Mouse (Mus musculus) hematopoietic stem cell, adult 5-6 weeks (primary cell): ENCODE results near the gene Tmem221. TPM values are rescaled to one million over a fixed set of nuclear protein-coding genes. Genes with fewer than 3 reads are reported as not detected.

ENCODE experiments used
- ATAC-seq, 2 experiments: fragments of 125-278 bp in 1 of 2; replicated peaks in 1 of 2; 2 replicates each; pipeline ENCODE4 v1.8.0; 2016 to 2017; ENCODE audit warnings: inconsistent platforms in 2 of 2, mild to moderate bottlenecking in 2 of 2, moderate number of reproducible peaks in 2 of 2, low read depth in 1 of 2, moderate TSS enrichment in 1 of 2; ENCODE audit not compliant: low FRiP score in 2 of 2, poor library complexity in 2 of 2, severe bottlenecking in 2 of 2, insufficient read depth in 1 of 2, low TSS enrichment in 1 of 2
- total RNA-seq: library from RNA; stranded (forward); fragments of 172-1452, 232-1000 nt; gene quantifications from 2 replicates; pipeline ENCODE4 v1.2.3, GENCODE M21; 2017

Gene Tmem221
- 0.38 TPM in 1 of 2 replicates, not detected in the other for total RNA-seq

GRCm38 (mm10) chr8:71558071-71558957, at the start of gene Tmem221:
Tmem221 (minus strand) TSS chr8:71558871.
- no peak for ATAC-seq

GRCm38 (mm10) chr8:71604021-71604420, 45.4 kb upstream of the Tmem221 start:
- ATAC-seq: no peak

- ATAC-seq: peak; percentile 23 to 46; a peak in 3 of 4 replicates
Measured at GRCm38 (mm10) chr8:71602666-71603334, 44.1 kb upstream of the Tmem221 start.

GRCm38 (mm10) chr8:71601939-71602665, 43.4 kb upstream of the Tmem221 start:
- ATAC-seq: peak; percentile 22 to 24; a peak in 2 of 4 replicates

GRCm38 (mm10) chr8:71598841-71599240, 40.2 kb upstream of the Tmem221 start:
- no peak for ATAC-seq

DNA sequence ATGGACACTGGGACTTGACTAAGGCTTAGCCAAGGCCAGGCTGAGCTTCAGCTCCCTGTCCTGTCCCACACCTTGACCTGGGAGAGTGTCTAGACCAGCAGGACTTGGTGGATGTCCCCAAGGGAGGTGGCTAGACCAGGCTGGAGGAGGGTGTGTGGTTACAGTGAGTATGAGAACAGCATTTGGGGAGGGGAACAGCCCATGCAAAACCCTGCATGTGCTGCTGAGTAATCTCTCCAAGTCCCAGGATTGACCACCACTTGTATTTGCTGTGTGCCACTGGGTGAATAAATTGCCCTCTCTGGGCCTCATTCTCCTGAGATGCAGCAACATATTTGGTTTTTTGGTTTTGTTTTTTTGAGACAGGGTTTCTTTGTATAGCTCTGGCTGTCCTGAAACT, 39.7 kb upstream of the Tmem221 start:
- no peak for ATAC-seq

- no peak for ATAC-seq
Measured at GRCm38 (mm10) chr8:71597451-71597850, 38.8 kb upstream of the Tmem221 start, which contains the start of gene Fam129c. Fam129c (plus strand) TSS chr8:71597648.

DNA sequence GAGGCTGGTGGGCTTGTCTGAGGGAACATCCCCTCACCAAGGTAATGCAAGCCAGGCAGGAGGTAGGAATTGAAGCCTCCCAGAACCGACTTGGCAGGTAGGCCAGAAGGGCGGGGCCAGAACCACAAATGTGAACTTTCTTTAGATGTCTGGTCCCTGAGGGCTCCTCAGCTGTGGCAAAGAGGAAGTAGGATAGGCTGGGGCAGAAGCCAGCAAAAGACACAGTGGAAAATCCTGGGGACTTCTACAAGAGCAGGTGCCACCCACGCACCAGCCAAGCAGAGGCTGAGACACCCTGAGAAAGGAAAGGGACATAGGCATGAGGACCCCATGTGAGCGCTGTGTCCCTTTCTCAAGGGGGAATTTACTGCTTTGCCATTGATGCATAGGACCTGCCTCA, 38.1 kb upstream of the Tmem221 start:
- ATAC-seq: 0 out of 4 replicates have a peak, but pooled peaks of 1 of the 2 experiments have one; percentile 15

GRCm38 (mm10) chr8:71596384-71596783, 37.7 kb upstream of the Tmem221 start:
- ATAC-seq: no peak

DNA sequence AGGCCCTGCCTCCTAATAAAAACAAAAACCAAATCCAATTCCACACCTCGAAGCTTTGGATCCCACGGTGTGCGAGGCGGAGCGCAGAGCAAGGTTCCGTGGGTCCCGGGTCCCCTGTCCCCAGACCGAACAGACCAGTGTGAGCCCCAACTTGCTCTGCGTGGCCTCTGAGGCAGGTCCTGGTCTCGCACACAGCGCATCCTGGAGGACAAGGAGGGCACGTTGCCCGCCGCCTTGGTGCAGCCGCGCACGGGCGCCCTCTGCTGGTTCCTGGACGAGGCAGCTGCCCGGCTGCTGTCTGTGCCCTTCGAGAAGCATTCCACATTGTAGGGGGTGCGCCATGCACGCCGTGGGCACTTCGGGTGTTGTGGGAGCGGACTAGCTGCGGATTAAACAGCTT, 37.2 kb upstream of the Tmem221 start:
- ATAC-seq: peak; percentile 30 to 57; a peak in 2 of 4 replicates

GRCm38 (mm10) chr8:71594324-71594722, 35.7 kb upstream of the Tmem221 start:
- no peak for ATAC-seq

DNA sequence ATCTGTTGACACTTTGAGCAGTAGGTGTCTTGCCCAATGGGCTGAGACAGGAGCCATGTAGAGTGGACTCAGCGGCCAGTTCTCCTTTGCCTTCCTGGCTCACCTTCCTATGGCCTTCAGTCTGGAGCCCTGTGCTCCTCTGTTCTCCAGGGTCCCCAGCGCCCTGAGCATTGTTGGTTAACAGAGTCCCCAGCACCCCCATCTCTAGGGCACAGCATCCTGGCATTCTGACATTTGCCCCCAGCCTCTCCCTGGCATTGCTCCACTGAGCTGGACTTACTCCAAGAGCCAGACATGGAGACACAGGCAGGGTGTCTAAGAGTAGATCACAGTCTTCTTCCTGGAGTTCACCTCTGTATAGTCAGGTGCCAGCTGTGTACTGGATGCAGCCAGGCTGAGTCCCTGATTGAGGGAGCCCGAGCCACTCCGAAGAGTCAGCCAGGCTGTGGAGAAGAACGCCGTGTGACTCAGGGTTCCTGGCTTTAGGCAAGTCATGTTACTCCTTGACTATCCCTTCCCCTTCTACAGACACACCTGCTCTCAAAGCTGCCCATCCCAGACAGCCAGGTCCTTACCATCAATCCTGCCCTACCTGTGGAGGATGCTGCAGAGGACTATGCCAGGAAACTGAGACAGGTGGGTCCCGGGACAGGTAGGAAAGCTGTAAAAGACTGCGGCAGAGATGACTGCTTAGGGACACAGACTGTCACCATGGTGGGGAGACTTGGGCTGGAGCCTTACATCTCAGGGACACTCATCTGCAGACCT, 35.1 kb upstream of the Tmem221 start:
- no peak for ATAC-seq

DNA sequence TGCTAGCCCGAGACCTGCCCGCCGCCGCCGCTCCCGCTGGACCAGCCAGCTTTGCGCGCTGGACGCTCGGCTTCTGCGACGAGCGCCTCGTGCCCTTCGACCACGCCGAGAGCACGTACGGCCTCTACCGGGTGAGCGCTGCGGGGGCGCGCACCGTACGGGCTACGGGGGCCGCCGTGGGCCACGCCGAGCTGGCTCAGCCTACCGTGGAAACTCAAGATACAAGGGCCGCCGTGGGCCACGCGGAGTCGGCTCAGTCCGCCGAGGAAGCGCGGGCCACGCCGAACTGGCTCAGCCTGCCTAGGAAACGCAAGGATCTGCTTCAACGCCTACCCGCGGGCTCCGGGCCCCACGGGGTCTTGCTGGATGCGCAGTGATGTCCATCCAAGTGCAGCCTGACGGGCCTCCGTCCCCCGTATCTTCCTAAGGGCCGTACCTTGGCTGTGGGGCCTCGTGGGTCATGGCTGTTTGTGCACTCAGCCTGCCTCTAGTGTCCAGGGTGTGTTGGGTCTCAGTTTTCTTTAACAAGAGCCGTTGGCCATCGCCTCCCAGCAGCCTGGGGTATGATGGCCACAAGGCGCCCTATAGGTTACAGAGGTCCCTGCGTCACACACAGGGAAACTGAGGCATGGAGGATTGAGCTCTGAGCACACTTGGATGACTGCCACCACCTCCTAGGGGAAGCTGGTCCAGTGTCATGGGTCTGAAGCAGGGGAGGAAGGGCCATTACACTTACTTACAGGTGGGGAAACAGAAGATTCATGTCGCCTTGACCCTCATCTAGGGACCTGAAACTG, 33.9 kb upstream of the Tmem221 start:
- ATAC-seq: no peak; a peak in 1 of 4 replicates

DNA sequence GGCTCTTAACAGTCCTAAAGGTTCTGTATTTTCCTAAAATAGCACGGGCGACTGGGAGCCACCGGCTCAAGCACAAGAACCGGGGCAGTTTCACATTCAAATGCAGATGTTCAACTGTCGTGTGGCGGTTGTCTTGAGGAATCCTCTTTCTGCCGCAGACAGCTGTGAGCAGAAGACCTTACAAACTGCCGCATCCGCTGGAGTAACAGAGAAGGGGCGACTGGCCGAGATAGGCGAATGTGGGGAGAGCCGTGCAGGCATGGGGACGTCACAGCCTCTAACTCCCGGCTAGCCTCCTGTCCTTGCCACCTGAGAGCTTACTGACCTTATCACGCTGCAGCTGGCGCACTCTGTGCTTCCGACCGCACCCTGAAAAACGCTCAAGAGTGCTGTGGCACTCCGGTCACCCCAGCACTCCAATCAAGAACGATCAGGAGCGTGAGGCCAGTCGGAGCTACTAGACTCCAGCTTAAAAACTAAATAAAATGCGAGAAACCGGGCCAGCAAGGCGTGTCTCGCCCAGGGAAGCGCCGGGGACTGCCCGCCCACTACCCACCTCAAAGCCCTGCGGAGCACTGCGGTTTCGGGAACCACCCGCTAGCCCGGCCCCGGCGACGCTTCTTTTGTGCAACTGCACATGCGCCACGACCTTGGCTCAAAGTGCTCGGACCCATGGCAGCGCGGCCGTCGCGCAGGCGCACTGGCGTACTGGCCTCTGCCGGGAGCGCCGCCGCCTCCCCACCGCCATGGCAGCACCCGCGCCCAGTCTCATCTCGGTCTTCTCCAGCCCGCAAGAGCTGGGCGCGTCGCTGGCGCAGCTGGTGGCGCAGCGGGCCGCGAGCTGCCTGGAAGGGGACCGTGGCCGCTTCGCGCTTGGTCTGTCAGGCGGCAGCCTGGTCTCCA, 33.1 kb upstream of the Tmem221 start, which contains the start of gene Pgls:
Pgls (plus strand) TSS at position 706 of the 903 bp plus-strand sequence.
- peak; percentile 60 to 64 for ATAC-seq

DNA sequence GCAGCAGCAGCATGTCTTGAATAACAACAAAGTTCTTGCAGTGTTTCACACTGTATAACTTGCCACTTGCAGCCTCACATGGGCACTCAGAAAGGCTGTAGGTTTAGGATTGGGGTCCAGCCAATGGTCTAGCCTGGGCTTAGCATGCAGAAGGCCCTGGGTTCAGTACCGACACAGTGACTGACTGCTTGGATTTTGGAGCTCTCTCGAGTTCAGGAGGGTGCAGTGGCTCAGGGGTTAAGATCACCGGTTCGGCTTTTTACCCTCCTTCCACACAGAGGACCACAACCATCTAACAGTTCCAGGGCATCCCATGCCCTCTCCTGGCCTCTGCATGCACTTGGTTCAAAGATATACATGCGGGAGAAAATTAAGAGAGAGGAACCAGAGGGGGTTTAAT, 32.3 kb upstream of the Tmem221 start:
- ATAC-seq: no peak
